8 mouse cellular contexts compared by ENCODE assay signal in the genomic region with DNA sequence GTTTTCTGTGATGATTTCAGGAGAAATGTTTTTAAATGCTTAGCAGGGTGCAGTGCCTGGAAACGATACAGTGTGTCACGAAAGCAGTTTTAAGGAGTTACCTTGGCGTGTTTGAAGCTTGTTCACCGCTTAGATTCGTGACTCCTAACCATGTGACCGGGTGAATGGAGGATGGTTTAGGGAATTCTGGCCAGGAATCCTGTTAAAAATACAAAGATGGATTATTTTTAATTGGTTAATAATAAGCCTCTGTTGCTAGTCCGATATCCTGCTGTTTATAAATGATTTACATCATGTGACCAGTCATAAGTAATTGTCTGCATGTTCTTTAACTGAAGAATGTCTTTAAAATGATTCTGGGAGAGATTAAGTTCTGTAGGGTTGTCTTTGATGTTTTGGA. TPM values are rescaled to one million over a fixed set of nuclear protein-coding genes. Genes with fewer than 3 reads are reported as not detected.
DNase-seq lines count a peak whose midpoint lies in the region; ATAC-seq and TF ChIP-seq lines count a peak whose summit lies in the region.

No protein-coding gene starts in this region.

- no peak for TF ChIP-seq POLR2A in kidney, adult 2 months (IDR thresholded peaks at IDR 0.05; ENCODE audit: low read depth, low read length)
- no peak for TF ChIP-seq POLR2A in bone marrow macrophage, adult 2 months (IDR thresholded peaks at IDR 0.05; ENCODE audit: borderline replicate concordance, low read depth, low read length)

- peak overlapping the region; percentile 71; the same call in 1 of the 2 replicates for H3K27ac ChIP-seq in kidney, adult 2 months (ENCODE audit: insufficient read depth, low read depth, low read length)
- H3K27ac ChIP-seq in bone marrow macrophage, adult 2 months (ENCODE audit: insufficient read depth, low read depth, low read length): peak overlapping the region; percentile 93
- no peak overlapping the region for H3K27ac ChIP-seq in hindbrain, embryonic 16.5 days (ENCODE audit: low read depth, low read length)
- H3K27ac ChIP-seq in midbrain, embryonic 15.5 days: no peak overlapping the region

- DNase-seq in kidney, adult 2 months: peak; percentile 80
- no peak for DNase-seq in kidney, adult 11 months
- DNase-seq in spleen, adult 12 weeks (ENCODE audit: low spot score): no peak
- no peak for DNase-seq in c-Kit-positive CD71-positive TER-119-positive erythroid progenitor cells, embryonic 14.5 days (ENCODE audit: low spot score)

- TF ChIP-seq CTCF in kidney, adult 2 months (conservative IDR thresholded peaks at IDR 0.05; ENCODE audit: insufficient read depth, insufficient read length, low read depth, low read length): no peak
- TF ChIP-seq CTCF in bone marrow macrophage, adult 2 months (IDR thresholded peaks at IDR 0.05; ENCODE audit: low read depth, low read length): no peak

- H3K4me3 ChIP-seq in kidney, adult 2 months (ENCODE audit: insufficient read depth, low read depth, low read length): peak overlapping the region; percentile 99
- peak overlapping the region; percentile 94 for H3K4me3 ChIP-seq in bone marrow macrophage, adult 2 months (ENCODE audit: insufficient read depth, low read length)
- H3K4me3 ChIP-seq in hindbrain, embryonic 16.5 days (ENCODE audit: low read length): peak overlapping the region; percentile 91
- peak overlapping the region; percentile 74 for H3K4me3 ChIP-seq in midbrain, embryonic 15.5 days

- WGBS in kidney, adult 2 months: 1% methylated on average over 7 of the region's 7 CpGs
- 0% methylated on average over 7 of the region's 7 CpGs for WGBS in hindbrain, embryonic 16.5 days
- WGBS in midbrain, embryonic 15.5 days: under 1% methylated on average over 7 of the region's 7 CpGs

- H3K36me3 ChIP-seq in kidney, adult 2 months (ENCODE audit: control insufficient read depth, insufficient read depth, low read length): no peaks in the 10 kb centered on the region
- no peaks in the 10 kb centered on the region for H3K36me3 ChIP-seq in hindbrain, embryonic 16.5 days (ENCODE audit: control insufficient read depth, insufficient read depth, low read length)
- no peaks in the 10 kb centered on the region for H3K36me3 ChIP-seq in midbrain, embryonic 15.5 days (replicated peaks)

- no peaks in the 10 kb centered on the region for H3K27me3 ChIP-seq in kidney, adult 2 months (replicated peaks; ENCODE audit: control insufficient read depth, insufficient read depth, low read length)
- H3K27me3 ChIP-seq in hindbrain, embryonic 16.5 days (replicated peaks; ENCODE audit: control insufficient read depth, insufficient read depth, low read length): no peaks in the 10 kb centered on the region
- no peaks in the 10 kb centered on the region for H3K27me3 ChIP-seq in midbrain, embryonic 15.5 days (replicated peaks)

- peak overlapping the region; percentile 100 for H3K9ac ChIP-seq in hindbrain, embryonic 16.5 days (ENCODE audit: low read depth, low read length)
- peak overlapping the region; percentile 89 for H3K9ac ChIP-seq in midbrain, embryonic 15.5 days

- H3K4me1 ChIP-seq in kidney, adult 2 months (ENCODE audit: control insufficient read depth, insufficient read depth, low read length): peaks cover 16% of the 10 kb centered on the region
- H3K4me1 ChIP-seq in bone marrow macrophage, adult 2 months (ENCODE audit: control insufficient read depth, insufficient read depth, low read length): peaks cover 17% of the 10 kb centered on the region
- peaks cover 16% of the 10 kb centered on the region for H3K4me1 ChIP-seq in hindbrain, embryonic 16.5 days (ENCODE audit: control insufficient read depth, insufficient read depth, low read depth, low read length)
- peaks cover 26% of the 10 kb centered on the region for H3K4me1 ChIP-seq in midbrain, embryonic 15.5 days

- no peaks in the 10 kb centered on the region for H3K9me3 ChIP-seq in hindbrain, embryonic 16.5 days (ENCODE audit: control insufficient read depth, low read length)
- no peaks in the 10 kb centered on the region for H3K9me3 ChIP-seq in midbrain, embryonic 15.5 days

- peak overlapping the region; percentile 91 for H3K4me2 ChIP-seq in hindbrain, embryonic 16.5 days (ENCODE audit: low read length)
- H3K4me2 ChIP-seq in midbrain, embryonic 15.5 days: peak overlapping the region; percentile 81

- ATAC-seq in hindbrain, embryonic 16.5 days: no peak
- ATAC-seq in midbrain, embryonic 15.5 days (replicated peaks): no peak
- no peak for ATAC-seq in monocyte, adult 5-6 weeks (replicated peaks; ENCODE audit: insufficient number of reproducible peaks, low FRiP score, low TSS enrichment, poor library complexity, severe bottlenecking)

RNA-seq across cellular contexts. Expression of a gene that starts 1.4 kb away (rescaled TPM):
- 42.1 and 43.3 TPM in 2 replicates for polyA plus RNA-seq in kidney, adult 2 months (2012; rRNA removed)
- polyA plus RNA-seq in bone marrow macrophage, adult 2 months (2012; ENCODE audit: insufficient read depth, insufficient read length, missing spikeins): 90.6 and 99.6 TPM in 2 replicates
- polyA plus RNA-seq in hindbrain, embryonic 16.5 days (2015; fragmentation: Nextera tagmentation; extraction: Ambion mirVana): 41.3 and 45.8 TPM in 2 replicates
- 50.0 and 51.1 TPM in 2 replicates for polyA plus RNA-seq in midbrain, embryonic 15.5 days (2015; fragmentation: Nextera tagmentation; extraction: Ambion mirVana)
- total RNA-seq in monocyte, adult 5-6 weeks (2017): 129 to 201 TPM (median 138 TPM) in 3 replicates

Comparison
In these comparisons a context has a peak if more than half of its experiments do, and no peak if none do; other contexts are left out.
1. H3K27ac ChIP-seq: peak in kidney, adult 2 months (single experiment) and bone marrow macrophage, adult 2 months (single experiment); none in hindbrain, embryonic 16.5 days (single experiment) and midbrain, embryonic 15.5 days (single experiment).
2. Peak in every context shown above with its lines, with median percentiles within 50 percentile points of each other: H3K4me3 ChIP-seq.